Mouse (Mus musculus) spleen, adult 2 months (tissue): ENCODE measurements around the gene Itgb1.

Experiments
- CTCF ChIP-seq: fragments of 200-500 bp; IDR thresholded peaks from 2 replicates; pipeline ENCODE4 v1.5.1; 2011; ENCODE audit warnings: mild to moderate bottlenecking, inconsistent platforms; ENCODE audit not compliant: insufficient read depth, insufficient read length, insufficient replicate concordance; ENCODE audit errors: extremely low read depth
- POLR2A ChIP-seq: fragments of 200-500 bp; IDR thresholded peaks from 2 replicates; pipeline ENCODE4 v1.6.1; 2011; ENCODE audit warnings: low read depth, low read length, inconsistent platforms

- TF ChIP-seq CTCF (no peak), POLR2A (no peak)
Observed at GRCm38 (mm10) chr8:128680548-128681325, 4.7 kb upstream of the Itgb1 start.
